Mouse (Mus musculus) left cerebral cortex, postnatal 36 days (tissue): ENCODE results near the gene Syt14. TPM values are rescaled to one million over a fixed set of nuclear protein-coding genes. Genes with fewer than 3 reads are reported as not detected.

Experiments
- DNase-seq, 2 experiments: peaks; one replicate each; pipeline ENCODE4 v3.0.0; 2021 to 2022; ENCODE audit warnings: low spot score in 2 of 2, mixed read lengths in 1 of 2
- intact Hi-C: fragments of 180-260 bp; cut with DNase I; formaldehyde crosslinking; loops from one replicate; pipeline ENCODE4 v1.15.1; 2025
- total RNA-seq, 2 experiments: library from RNA; stranded (reverse); gene quantifications; 2 replicates each; pipeline ENCODE4 v1.2.3; 2021

Syt14 gene
- 10 to 100 TPM; 20.9 to 28.3 TPM for total RNA-seq

DNA sequence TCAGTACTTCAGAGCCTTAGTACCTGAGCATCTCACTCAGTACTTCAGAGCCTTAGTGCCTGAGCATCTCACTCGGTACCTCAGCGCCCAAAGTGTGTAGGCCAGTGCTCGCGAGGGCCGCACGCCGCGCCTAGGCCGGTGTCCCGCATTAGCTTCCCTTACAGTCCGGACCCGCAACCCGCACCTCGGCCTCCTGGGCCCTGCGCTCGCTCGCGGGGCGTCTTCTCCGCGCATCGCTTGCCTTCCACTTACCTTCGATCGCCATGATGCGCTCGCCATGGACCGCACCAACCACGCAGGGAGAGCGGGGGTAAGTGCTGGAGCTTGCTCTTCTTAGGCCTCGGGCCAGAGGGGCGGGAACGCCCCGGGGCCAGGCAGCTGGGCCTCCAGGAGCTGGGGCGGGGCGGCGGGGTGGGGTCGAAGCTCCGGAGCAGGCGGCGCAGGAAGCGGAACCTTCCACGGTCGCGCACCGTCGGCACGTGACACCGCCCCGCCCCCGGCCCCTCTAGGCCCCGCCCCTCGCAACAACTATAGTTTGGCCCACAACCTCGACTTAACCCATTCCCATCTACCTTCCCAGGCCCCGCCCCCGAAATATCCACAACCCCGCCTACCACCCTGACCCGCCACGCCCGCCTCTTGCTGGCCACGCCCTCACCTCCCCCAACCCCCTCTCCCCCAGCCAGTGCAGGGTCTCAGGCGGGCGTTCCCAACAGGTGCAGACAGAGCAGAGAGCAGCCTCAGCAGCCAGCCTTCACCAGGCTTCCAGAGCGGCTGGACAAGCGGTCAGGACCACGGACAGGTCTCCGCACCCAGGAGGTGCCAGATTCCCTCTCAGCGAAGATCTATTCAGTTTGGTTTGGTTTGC is at the start of gene Syt14:
Gene Syt14 (minus strand): TSS at position 405 of the 868 bp plus-strand sequence.
- DNase-seq = peak; percentile 55 to 64
- intact Hi-C loops = loop anchor here (5.0 to 10.0 kb wide), 2 partner anchors 52 to 89 kb away; no protein-coding TSS in a partner anchor

DNA sequence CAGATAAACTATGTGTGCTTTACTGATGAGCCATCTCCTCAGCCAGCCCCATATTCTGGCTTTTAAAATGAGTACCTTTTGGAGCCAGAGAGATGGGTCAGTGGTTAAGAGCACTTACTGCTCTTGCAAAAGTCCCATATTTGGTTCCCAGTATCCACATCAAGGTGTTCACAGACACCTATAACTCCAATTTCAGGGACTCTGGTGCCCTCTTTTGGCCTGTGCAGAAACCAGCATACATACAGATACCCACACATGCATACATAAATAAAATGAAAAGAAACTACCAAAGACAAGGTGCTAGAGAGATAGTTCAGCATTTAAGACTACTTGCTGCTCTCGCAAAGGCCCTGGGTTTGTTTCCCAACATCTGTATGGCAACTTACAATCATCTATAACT is 48.4 kb upstream of the Syt14 start:
- intact Hi-C loops = no loop called here
- DNase-seq = no peak

DNA sequence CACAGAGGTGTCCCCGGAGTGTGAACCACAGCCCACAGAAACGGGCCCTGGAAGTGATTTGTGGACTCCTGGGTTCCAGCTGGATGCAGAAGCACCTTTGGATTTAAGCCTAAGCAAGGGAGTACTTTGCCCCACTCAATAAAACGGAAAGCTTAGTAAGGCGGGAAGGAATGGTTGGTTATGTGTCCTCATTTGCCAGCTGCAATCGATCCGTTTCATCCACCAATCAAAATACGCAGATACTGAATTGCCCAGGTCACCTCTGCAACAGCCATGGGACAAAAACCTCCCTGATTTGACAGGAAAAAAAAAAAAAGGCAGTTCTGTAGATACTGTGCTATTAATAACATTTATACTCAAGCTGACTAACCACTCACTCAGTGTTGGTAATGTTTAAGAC is 47.5 kb upstream of the Syt14 start:
- intact Hi-C loops = no loop called here
- DNase-seq = no peak

DNA sequence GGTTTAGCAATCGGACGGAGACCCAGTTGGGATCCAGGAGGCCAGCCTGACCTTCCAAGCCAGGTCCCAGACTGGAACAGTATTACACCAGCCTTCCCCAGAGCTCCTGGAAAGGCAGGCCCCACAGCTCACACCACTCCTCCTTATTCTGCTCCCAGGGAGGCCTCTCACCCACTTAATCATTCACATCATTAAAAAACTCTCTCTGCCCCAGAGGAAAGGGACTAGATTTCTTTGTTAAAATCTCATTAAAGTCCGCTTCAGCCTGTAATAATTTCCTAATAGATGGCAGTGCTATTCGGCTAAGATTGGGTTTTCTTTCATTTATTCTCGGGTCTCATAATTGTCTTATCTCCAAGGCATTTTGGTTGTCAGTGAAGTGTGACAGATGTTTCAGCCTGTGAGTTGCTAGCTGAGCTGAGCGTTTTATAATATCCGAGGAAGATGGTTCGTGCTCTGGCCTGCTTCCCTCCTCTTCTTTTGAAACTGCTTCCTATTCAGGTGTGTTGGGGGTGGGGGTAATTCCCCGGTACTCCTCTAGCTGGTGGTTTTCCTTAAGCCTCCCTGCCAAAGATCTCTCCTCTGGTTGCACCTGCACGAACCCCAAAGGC is 46.8 kb upstream of the Syt14 start:
- DNase-seq = no peak
- intact Hi-C loops = no loop called here

DNA sequence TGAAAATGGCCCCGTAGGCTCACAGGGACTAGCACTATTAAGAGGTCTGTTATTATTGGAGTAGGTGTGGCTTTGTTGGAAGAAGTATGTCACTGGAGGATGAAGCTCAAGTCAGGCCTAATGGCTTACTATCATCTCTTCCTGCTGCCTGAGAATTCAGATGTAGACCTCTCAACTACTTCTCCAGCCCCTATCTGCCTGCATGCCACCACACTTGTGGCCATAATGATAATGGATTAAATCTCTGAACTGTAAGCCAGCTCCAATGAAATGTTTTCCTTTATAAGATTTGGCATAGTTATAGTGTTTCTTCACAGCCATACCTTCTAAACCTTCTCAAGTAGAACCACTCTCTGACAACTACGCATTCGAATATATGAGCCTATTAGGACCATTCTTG is 27.0 kb upstream of the Syt14 start:
- no peak for DNase-seq
- intact Hi-C loops = no loop called here

DNA sequence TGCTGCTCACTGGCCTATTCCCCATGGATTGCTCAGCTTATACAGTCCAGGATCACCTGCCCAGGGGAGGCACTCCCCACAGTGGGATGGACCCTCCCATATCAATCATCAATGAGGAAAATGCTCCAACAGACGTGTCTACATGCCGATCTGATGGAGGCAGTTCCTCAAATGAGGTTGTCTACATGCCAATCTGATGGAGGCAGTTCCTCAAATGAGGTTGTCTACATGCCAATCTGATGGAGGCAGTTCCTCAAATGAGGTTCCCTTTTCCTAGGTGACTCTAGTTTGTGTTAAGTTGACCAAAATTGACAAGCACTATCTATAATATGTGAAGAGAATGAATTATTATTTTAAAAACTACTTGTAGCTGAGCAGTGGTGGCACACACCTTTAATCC is 24.6 kb upstream of the Syt14 start:
- intact Hi-C loops = no loop called here
- no peak for DNase-seq

DNA sequence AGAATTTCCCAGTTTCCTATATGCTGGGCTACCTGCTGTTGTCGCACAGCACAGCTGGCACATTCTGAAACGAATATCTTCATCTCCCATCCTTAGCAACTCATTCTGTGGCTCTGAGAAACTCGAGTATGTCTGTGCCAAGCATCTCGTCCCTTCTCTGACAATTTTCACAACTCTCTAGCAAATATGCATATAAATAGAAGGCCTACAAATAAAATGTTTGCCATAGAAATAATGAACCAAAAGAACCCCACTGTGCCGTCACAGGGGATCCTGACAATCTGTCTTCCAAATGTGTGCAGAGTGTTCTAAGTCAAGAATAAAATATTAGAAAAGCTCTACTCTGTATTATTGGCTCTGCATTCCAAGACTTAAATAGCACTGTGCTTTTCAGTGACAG is 24.0 kb upstream of the Syt14 start:
- intact Hi-C loops = no loop called here
- peak in 1 of 2 experiments; percentile 13 for DNase-seq

DNA sequence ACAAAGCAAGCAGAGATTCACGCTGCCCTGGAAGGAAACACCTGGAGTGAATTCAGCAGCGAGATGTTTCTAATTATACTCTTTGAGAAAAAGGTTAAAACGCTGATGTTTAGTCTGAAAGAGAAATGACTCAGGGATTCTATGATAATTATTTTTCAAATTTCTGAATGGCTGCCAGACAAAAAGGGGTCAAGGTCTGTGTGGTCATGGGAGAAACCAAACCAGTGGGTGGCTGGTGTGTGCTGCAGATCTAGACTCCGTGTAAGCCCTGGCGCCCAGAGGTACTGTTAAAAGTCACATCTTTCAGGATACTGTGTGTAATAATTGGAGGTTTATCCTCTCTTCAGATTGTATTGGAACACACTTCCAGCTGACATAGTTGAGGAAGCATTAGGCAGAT is 18.8 kb upstream of the Syt14 start:
- intact Hi-C loops = no loop called here
- DNase-seq = no peak

DNA sequence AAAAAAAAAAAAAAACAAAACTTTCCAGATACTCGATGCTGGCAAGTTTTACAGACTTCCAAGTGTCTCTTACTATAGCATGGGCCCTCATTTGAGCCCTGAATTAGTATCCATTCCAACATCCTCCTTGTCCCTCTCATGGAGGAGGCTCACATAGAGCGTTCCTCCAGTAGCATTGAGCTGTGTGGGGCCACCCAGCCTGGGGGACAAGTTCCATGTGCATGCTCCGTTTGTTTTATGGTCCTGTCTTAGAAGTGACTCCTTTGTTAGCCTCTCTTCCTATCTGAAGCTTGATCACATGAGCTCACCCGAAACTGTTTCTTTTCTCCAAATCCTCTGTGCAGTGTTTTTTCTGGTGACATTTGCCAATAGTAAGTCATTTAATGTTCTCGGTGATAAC is 17.5 kb upstream of the Syt14 start:
- DNase-seq = no peak
- intact Hi-C loops = no loop called here

DNA sequence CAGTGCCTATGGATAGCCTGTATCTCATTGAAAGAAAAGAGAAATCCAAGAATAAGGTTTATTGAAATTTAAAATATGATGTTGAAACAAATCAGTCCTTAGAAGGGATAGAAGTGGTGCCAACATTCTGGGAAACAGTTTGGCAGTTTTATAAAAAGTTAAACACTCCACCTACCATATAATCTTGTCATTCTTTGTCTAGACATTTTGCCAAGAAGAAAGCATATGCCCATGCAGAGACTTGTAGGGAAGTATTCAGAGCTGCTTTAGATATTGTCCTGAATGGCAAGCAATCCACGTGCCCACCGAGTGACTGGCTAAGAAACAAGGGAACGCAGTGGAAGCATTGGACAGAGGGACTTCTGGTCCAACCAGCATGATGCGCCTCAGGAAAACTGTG is 12.0 kb upstream of the Syt14 start:
- intact Hi-C loops = no loop called here
- DNase-seq = no peak

DNA sequence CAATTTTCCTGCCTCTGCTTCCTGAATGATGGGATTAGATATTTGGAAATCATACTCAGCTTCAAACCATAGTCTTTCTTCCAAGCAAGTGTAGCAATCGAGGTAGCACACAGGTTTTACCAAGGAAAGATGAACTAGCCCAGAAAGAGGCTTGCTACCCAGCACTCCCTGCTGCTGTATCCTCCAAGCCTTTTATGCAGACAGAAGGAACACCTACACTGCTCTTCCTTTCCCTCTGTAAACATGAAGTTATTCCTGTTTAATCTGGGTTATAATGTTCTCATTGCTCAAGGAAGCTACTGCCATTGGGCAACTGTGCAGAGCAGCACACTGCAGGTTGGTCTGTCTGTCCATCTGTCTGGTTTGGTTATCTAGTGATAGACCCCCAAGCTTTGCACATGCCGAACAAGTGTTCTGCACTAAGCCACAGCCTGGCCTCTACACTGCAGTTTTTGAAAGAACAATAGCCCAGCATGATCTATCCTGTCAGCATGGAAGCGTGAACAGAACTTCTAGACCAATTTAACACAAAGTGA is 7.3 kb upstream of the Syt14 start:
- peak; percentile 43 to 49 for DNase-seq
- intact Hi-C loops = no loop called here

DNA sequence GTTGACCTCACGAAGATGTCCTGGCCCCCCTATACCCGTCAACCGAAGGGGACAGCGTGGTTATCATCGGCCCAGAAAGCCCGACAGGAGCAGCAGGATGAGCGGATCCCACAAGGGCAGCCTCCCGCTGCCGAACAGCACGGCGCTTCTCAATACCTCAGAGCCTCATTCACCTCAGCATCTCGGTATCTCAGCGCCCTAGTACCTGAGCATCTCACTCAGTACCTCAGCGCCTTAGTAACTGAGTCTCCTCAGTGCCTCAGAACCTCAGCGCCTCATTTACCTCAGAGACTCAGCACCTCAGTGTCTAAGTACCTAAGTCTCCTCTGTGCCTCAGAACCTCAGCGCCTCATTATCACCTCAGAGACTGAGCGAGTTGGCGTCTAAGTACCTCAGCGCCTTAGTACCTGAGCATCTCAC is 614 bp downstream of the Syt14 start:
- intact Hi-C loops = loop anchor here (5.0 to 10.0 kb wide), 2 partner anchors 52 to 90 kb away; no protein-coding TSS in a partner anchor

DNA sequence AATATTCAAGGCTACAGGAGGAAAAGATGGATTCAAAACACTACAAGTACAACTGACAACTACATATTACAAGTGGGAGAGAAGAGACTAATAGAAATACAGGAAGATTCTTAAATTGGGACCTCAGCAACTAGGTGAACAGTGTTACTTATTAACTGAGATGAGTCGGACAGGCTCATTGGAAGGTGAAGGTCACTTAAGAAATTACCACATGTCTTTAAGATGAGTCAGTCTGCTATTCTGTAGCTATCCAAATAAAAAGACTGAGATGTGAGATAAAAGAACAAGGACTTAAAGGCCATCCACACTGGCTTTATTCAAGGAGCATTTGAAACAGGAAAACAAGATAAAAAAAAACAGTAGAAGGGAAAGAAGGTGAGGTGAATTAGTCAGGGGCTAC is 11.3 kb downstream of the Syt14 start:
- intact Hi-C loops = no loop called here

More for the DNA sequence above, 614 bp downstream of the Syt14 start:
- peak in 1 of 2 experiments; percentile 18 for DNase-seq

DNA sequence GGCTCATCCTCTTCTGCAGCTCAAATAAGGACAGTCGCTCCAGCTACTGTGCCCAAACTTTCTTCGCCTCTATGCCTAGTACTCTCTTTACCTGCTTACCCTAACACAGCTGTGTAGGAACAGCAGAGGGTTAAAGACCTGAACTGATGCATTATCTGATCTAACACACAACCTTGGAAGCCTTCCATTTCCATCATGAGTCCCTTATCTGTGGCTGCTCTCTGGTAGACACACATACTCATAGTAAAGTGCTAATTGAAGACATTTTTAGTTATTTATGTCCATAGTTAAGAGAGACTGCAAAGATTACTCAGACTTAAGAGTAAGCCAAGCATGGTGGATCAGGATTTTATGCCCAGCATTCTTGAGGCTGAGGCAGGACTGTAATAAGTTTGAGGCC is 23.2 kb downstream of the Syt14 start:
- no peak for DNase-seq
- intact Hi-C loops = no loop called here

More for the DNA sequence above, 11.3 kb downstream of the Syt14 start:
- DNase-seq = no peak

DNA sequence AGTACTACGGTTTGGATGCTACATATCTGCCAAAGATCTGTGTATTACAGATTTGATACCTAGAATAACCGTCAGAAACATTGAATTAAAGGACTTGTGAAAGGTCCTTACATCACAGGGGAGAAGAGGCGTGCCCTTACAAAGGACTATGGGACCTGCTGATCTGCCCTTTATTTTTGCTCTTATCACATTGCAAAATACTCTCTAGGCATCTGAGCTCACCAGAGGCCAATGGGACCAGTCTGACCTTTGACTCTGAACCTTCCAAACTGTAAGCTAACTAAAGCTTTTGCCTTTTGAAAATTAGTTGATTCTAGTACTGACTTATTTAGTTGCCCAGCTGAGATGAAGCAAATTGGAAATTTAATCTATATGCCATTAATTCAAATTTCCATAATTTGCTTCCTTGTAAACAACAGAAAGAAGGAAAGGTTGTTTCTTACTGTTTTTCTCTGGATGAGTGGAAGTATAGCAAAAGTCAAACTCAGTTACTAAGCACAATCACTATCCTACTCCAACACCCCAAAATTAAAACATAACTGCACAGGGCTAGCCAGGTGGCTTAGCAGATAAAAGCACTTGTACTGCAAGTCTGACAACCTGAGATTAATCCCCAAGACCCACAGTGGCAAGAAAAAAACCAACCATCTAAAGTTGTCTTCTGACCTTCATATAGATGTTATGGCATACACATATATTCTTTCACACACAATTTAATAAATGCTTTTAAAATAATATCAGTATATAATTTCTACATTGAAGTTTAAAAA is 24.4 kb downstream of the Syt14 start:
- intact Hi-C loops = no loop called here
- no peak for DNase-seq

DNA sequence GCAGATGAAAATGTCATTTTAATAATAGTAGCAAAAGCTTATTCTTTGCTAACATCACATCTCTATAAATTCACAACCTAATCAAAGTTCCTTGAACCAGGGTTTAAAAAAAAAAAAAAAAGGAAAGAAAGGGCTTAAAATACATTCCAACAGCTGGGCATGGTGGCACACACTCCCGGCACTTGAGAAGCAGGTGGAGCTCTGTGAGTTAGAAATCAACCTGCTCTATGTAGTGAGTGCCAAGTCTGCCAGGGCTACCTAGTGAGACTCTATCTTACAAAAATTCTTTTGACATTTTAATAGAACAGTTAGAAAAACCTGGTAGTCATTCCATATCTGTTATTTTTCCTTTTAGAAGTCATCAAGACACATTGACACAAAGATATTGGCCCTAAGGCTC is 31.0 kb downstream of the Syt14 start:
- no peak for DNase-seq
- intact Hi-C loops = no loop called here

DNA sequence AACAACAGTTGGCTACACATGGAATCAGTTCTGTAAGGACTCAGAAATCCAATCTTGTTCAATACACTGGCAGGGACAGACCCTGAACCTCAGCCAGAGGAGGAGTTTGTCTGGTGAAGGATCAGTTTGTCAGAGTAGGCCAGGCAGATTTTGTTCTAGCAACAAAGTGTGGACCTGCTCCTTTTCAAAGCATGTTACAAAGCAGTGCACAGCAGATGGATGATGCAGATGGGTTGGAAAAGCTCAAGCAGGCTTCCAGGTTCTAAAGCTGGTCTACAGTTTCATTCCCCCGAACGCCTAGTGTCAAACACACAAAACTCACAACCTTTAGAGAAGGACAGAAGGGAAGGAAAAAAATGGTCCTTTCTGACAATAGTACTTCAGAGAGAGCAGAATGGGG is 31.6 kb downstream of the Syt14 start:
- DNase-seq = peak in 1 of 2 experiments; percentile 25
- intact Hi-C loops = loop anchor here (2.0 kb wide), 1 partner anchor 125 kb away; no protein-coding TSS in a partner anchor

DNA sequence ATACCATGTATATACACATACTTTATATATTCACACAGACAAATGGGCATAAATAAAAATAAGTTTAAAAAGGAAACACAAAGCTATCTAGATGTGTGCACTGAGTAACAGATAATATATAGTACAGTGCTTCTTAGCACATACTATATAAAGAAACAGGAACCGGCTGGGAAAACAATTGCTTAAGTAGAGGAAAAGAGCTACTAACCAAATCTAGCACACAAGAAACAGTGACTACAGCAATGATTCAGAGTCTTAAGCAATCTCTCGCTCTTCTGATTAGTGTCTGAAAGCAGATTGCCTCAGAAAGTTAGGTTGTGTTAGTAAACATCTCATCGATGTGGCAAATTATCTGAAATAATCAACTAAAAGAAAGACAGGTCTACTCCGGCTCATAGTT is 33.3 kb downstream of the Syt14 start:
- intact Hi-C loops = loop anchor here (2.0 kb wide), 1 partner anchor 126 kb away; no protein-coding TSS in a partner anchor
- DNase-seq = no peak

DNA sequence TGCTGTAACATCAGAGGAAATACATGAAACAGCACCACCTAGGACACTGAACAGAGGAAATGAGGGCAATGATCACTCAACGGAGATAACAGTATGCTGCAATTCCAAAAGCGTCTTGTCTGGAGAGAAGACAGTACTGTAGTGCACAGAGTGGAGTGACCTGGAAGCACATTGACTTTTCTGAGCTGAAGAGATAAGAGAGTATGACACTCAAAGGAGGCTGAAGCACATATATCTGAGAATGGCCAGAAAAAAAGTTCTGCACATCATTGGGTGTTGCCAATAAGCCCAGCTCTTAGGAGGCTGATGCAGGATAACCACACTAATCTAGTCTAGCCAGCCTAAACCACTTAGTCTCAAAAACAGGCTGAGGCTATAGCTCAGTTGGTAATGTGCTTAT is 34.0 kb downstream of the Syt14 start:
- no peak for DNase-seq
- intact Hi-C loops = no loop called here

DNA sequence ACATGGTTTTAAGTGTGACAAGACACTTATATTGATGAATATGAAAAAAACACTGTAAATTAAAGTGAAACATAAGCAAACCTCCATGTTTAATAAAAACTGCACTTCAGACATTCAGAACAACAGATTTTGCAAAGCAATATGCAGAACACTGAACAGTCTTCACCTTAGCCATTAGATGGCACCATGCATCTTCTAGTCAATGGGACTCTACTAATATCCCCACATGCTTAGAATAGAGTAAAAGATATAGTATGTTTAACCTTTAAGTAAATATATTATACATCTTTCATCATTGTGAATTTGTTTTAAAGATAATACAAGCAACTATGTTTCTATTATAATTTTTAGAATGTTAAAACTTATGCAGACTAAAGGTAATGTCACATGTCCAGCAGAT is 34.7 kb downstream of the Syt14 start:
- no peak for DNase-seq

More for the DNA sequence above, 34.7 kb downstream of the Syt14 start:
- intact Hi-C loops = no loop called here
